Mouse (Mus musculus) layer of hippocampus, adult 6 months (tissue): Measurements from ENCODE around the gene Taf9b. TPM values are rescaled to one million over a fixed set of nuclear protein-coding genes. Genes with fewer than 3 reads are reported as not detected.

Experiments
- long read RNA-seq, 2 experiments: library from polyadenylated mRNA; unstranded; transcript quantifications; one replicate each; pipeline ENCODE4 v2.0.0; 2019 to 2020
- polyA plus RNA-seq: library from polyadenylated mRNA; unstranded; fragments of <200 nt; fragmentation: Nextera tagmentation; gene quantifications from 2 replicates; pipeline ENCODE4 v1.2.3, GENCODE M21; 2021

Taf9b gene
- polyA plus RNA-seq, result 28.5 and 32.7 TPM in 2 replicates
- long read RNA-seq, experiment 1, transcript Taf9b-201 (7 exons, 2,633 nt), result major isoform, 54 of 65 reads
- long read RNA-seq, experiment 1, partial matches to known transcripts, result 3 of 65 reads
- long read RNA-seq, experiment 1, other reads (novel, unspliced or antisense), result 8 of 65 reads
- long read RNA-seq, experiment 2, transcript Taf9b-201 (7 exons, 2,633 nt), result major isoform, 238 of 250 reads
- long read RNA-seq, experiment 2, partial matches to known transcripts, result 6 of 250 reads
- long read RNA-seq, experiment 2, other reads (novel, unspliced or antisense), result 6 of 250 reads

DNA sequence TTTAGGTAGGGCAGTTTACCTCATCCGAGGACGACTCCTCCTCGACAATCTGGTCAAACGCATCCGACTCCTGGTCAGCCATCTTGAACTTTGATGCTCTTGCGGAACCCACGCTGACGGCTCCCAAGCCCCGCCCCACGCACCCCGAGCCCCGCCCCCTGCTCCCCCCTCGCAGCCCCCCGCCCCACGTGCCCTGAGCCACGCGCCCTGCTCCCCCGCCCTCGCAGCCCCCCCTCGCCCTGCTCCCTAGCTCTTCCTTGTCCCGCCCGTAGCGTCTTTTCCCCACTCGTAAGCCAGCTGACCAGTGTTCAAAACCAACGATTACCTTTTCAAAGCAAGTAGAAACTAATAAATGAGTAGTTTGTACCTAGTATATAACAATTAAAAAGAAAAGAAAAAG lies at the start of gene Taf9b:
Gene Taf9b, minus strand, starts transcription at position 101 of the 400 bp plus-strand sequence.

DNA sequence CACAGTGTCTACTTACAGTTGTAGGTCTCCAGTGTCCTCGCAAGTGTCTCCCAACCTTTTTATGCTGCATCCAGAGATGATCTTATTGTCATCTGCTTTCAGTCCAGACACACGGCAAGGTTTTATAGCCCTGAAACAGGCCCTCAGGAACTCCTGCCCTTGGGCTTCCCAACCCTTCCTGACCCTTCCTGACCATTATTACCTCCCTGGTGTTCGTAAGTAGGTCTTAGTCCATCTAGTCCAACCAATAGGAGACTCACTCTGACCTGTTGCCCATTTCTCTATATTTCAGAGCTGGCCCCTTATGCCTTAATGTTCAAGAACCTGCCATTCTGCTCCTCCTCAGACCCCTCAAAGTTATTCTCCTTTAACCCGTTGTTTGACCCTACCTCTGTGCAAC lies 34.3 kb upstream of the Taf9b start, which contains the start of gene Fnd3c2:
Gene Fnd3c2, minus strand, starts transcription at position 101 of the 400 bp plus-strand sequence.

DNA sequence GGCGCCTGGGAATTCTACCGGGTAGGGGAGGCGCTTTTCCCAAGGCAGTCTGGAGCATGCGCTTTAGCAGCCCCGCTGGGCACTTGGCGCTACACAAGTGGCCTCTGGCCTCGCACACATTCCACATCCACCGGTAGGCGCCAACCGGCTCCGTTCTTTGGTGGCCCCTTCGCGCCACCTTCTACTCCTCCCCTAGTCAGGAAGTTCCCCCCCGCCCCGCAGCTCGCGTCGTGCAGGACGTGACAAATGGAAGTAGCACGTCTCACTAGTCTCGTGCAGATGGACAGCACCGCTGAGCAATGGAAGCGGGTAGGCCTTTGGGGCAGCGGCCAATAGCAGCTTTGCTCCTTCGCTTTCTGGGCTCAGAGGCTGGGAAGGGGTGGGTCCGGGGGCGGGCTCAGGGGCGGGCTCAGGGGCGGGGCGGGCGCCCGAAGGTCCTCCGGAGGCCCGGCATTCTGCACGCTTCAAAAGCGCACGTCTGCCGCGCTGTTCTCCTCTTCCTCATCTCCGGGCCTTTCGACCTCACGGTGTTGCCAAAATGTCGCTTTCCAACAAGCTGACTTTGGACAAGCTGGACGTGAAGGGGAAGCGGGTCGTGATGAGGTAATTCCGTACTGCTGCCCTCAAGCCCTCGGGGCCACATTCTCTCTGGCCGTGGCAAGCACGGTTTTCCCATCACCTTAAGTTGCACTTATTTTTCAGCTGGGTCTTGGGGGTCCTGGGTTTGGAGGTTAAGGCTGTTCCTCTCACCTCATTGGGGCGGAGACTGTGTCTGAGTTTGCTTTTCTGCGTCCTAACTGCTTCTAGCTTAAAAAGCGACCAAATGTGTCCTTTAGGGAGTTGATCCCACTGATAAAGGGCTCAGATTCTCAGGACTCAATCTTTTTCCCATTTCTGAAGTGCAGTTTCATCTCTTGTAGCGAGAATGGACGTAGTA lies 34.0 kb downstream of the Taf9b start, which contains the start of gene Pgk1:
Gene Pgk1, plus strand, starts transcription at position 388 of the 937 bp plus-strand sequence.

Other genes starting within 250 kb of the Taf9b start
- gene Magt1, start 209.3 kb downstream of the Taf9b start, polyA plus RNA-seq, result 8.3 and 10.5 TPM in 2 replicates
- gene Cox7b, start 205.5 kb downstream of the Taf9b start, polyA plus RNA-seq, result 808 and 954 TPM in 2 replicates
- gene Atp7a, start 193.9 kb downstream of the Taf9b start, polyA plus RNA-seq, result 1.6 and 3.0 TPM in 2 replicates
- gene Tlr13, start 78.0 kb downstream of the Taf9b start, polyA plus RNA-seq, result 0.79 and 1.1 TPM in 2 replicates
- gene Pgk1, start 34.1 kb downstream of the Taf9b start, polyA plus RNA-seq, result 512 and 524 TPM in 2 replicates
- not detected in 2 replicates for gene Fnd3c2, start 34.2 kb upstream of the Taf9b start, polyA plus RNA-seq